Mouse (Mus musculus): ENCODE results near the gene Dus2. TPM values are rescaled to one million over a fixed set of nuclear protein-coding genes. Genes with fewer than 3 reads are reported as not detected.

The Dus2 gene
- polyA plus RNA-seq, 1 experiment from 2014 or later: 23.2 TPM

DNA sequence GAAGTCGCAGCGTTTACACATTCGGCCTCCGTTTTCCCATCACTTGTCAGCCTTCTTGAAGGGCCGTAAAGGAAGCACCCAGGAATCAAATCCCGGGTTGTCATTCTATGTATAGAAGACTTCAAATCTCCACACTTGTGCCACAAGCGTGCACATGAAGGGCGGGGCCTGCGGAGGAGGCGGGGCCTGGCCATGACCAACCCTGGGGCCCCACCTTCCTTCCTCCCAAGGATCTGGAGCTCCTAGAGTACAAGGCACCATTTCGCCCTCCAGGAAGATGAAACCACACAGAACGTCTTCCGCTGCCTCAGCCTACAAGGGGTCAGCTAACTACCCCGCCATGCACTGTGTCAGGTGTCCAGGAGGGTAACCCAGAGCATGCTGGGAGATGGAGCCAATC lies 30.0 kb upstream of the Dus2 start:
- ATAC-seq (ENCODE audit: low FRiP score, low TSS enrichment) (no peak), DNase-seq (no peak)
- 75% methylated on average over 14 of the region's 14 CpGs for WGBS

GRCm38 (mm10) chr8:105961536-105961935 lies 29.6 kb upstream of the Dus2 start:
- H3K27me3 ChIP-seq (ENCODE audit: control insufficient read depth, insufficient read depth, low read length): peaks cover 19% of the 10 kb centered on the region
- whole genome bisulfite sequencing: 88% methylated on average over 10 of the region's 10 CpGs
- H3K4me2 ChIP-seq (ENCODE audit: low read length): no peak overlapping the region

More for the DNA sequence above, 30.0 kb upstream of the Dus2 start:
- Histone ChIP-seq H3K4me2 (ENCODE audit: low read length) (no peak overlapping the region), H3K27ac (replicated peaks; ENCODE audit: low read depth, low read length) (no peak overlapping the region), H3K4me3 (replicated peaks; ENCODE audit: low read depth, low read length) (no peak overlapping the region), H3K27me3 (ENCODE audit: control insufficient read depth, insufficient read depth, low read length) (peaks cover 15% of the 10 kb centered on the region), H3K36me3 (ENCODE audit: control insufficient read depth, insufficient read depth, low read length) (no peaks in the 10 kb centered on the region), H3K4me1 (ENCODE audit: control insufficient read depth, insufficient read depth, low read length) (0 out of 2 replicates have a peak, but pooled peaks cover 5% of the 10 kb centered on the region), H3K9me3 (ENCODE audit: control insufficient read depth, low read length) (no peaks in the 10 kb centered on the region), H3K9ac (replicated peaks; ENCODE audit: low read length) (no peak overlapping the region)

GRCm38 (mm10) chr8:105964506-105965265 lies 26.5 kb upstream of the Dus2 start:
- no peaks in the 10 kb centered on the region for H3K9me3 ChIP-seq (ENCODE audit: control insufficient read depth, low read length)
- no peaks in the 10 kb centered on the region for H3K36me3 ChIP-seq (ENCODE audit: control insufficient read depth, insufficient read depth, low read length)
- 0 out of 2 replicates have a peak, but pooled peaks cover 5% of the 10 kb centered on the region for H3K4me1 ChIP-seq (ENCODE audit: control insufficient read depth, insufficient read depth, low read length)
- no peak for DNase-seq
- H3K9ac ChIP-seq (replicated peaks; ENCODE audit: low read length): no peak overlapping the region
- H3K4me3 ChIP-seq (replicated peaks; ENCODE audit: low read depth, low read length): peak overlapping the region; percentile 37
- no peak overlapping the region for H3K27ac ChIP-seq (replicated peaks; ENCODE audit: low read depth, low read length)
- H3K4me2 ChIP-seq (ENCODE audit: low read length): peak overlapping the region; percentile 54
- peaks cover 27% of the 10 kb centered on the region for H3K27me3 ChIP-seq (ENCODE audit: control insufficient read depth, insufficient read depth, low read length)
- no peak for ATAC-seq (ENCODE audit: low FRiP score, low TSS enrichment)
- WGBS: 78% methylated on average over 12 of the region's 12 CpGs

More at GRCm38 (mm10) chr8:105961536-105961935, 29.6 kb upstream of the Dus2 start:
- ATAC-seq (ENCODE audit: low FRiP score, low TSS enrichment): no peak
- no peak for DNase-seq
- Histone ChIP-seq H3K9me3 (ENCODE audit: control insufficient read depth, low read length) (no peaks in the 10 kb centered on the region), H3K36me3 (ENCODE audit: control insufficient read depth, insufficient read depth, low read length) (no peaks in the 10 kb centered on the region), H3K27ac (replicated peaks; ENCODE audit: low read depth, low read length) (no peak overlapping the region), H3K9ac (replicated peaks; ENCODE audit: low read length) (no peak overlapping the region), H3K4me3 (replicated peaks; ENCODE audit: low read depth, low read length) (no peak overlapping the region), H3K4me1 (ENCODE audit: control insufficient read depth, insufficient read depth, low read length) (0 out of 2 replicates have a peak, but pooled peaks cover 5% of the 10 kb centered on the region)

GRCm38 (mm10) chr8:105965266-105965904 lies 25.8 kb upstream of the Dus2 start:
- H3K9ac ChIP-seq (replicated peaks; ENCODE audit: low read length): peak overlapping the region; percentile 26; the same call in 1 of the 2 replicates
- DNase-seq (peak; percentile 17), ATAC-seq (ENCODE audit: low FRiP score, low TSS enrichment) (peak; percentile 50; the same call in 1 of the 2 replicates)
- H3K4me2 ChIP-seq (ENCODE audit: low read length): peak overlapping the region; percentile 54
- no peak overlapping the region for H3K27ac ChIP-seq (replicated peaks; ENCODE audit: low read depth, low read length)
- 0 out of 2 replicates have a peak, but pooled peaks cover 5% of the 10 kb centered on the region for H3K4me1 ChIP-seq (ENCODE audit: control insufficient read depth, insufficient read depth, low read length)
- no peaks in the 10 kb centered on the region for H3K36me3 ChIP-seq (ENCODE audit: control insufficient read depth, insufficient read depth, low read length)
- H3K9me3 ChIP-seq (ENCODE audit: control insufficient read depth, low read length): no peaks in the 10 kb centered on the region
- peaks cover 27% of the 10 kb centered on the region for H3K27me3 ChIP-seq (ENCODE audit: control insufficient read depth, insufficient read depth, low read length)
- 3% methylated on average over 38 of the region's 40 CpGs for WGBS
- H3K4me3 ChIP-seq (replicated peaks; ENCODE audit: low read depth, low read length): peak overlapping the region; percentile 37

DNA sequence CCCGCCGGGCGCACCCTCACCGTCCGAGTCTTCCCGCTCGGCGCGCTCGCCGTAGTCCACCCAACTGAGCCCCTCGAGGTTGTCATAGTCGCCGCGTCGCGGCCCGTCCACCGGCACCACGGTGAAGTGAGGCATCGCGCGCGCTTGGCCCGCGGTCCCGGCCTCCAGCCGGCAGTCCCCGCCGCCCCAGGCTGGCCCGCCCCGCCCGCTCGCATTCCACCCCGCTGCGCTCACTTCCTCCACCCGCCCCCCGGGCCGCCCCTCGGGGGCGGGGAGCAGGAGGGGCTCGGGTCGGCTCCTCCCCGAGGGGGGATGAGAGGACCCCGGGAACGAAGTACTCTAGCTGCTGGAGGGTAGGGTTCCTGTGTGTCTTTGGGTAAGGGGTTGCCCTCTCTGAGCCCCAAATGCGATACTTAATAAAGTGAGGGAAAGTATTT lies 25.2 kb upstream of the Dus2 start, which contains the start of gene Slc12a4:
Slc12a4 (minus strand) TSS at position 193 of the 437 bp plus-strand sequence.
- 0 out of 2 replicates have a peak, but pooled peaks cover 5% of the 10 kb centered on the region for H3K4me1 ChIP-seq (ENCODE audit: control insufficient read depth, insufficient read depth, low read length)
- ATAC-seq (ENCODE audit: low FRiP score, low TSS enrichment): peak; percentile 55
- peak within 1 kb of the TSS; percentile 26 for H3K9ac ChIP-seq (replicated peaks; ENCODE audit: low read length)
- H3K27me3 ChIP-seq (ENCODE audit: control insufficient read depth, insufficient read depth, low read length): peaks cover 27% of the 10 kb centered on the region
- 1% methylated on average over 47 of the region's 47 CpGs for WGBS
- H3K36me3 ChIP-seq (ENCODE audit: control insufficient read depth, insufficient read depth, low read length): no peaks in the 10 kb centered on the region
- H3K27ac ChIP-seq (replicated peaks; ENCODE audit: low read depth, low read length): no peak within 1 kb of the TSS
- peak; percentile 69 for DNase-seq
- H3K9me3 ChIP-seq (ENCODE audit: control insufficient read depth, low read length): no peaks in the 10 kb centered on the region
- peak within 1 kb of the TSS; percentile 54 for H3K4me2 ChIP-seq (ENCODE audit: low read length)
- H3K4me3 ChIP-seq (replicated peaks; ENCODE audit: low read depth, low read length): peak within 1 kb of the TSS; percentile 37

DNA sequence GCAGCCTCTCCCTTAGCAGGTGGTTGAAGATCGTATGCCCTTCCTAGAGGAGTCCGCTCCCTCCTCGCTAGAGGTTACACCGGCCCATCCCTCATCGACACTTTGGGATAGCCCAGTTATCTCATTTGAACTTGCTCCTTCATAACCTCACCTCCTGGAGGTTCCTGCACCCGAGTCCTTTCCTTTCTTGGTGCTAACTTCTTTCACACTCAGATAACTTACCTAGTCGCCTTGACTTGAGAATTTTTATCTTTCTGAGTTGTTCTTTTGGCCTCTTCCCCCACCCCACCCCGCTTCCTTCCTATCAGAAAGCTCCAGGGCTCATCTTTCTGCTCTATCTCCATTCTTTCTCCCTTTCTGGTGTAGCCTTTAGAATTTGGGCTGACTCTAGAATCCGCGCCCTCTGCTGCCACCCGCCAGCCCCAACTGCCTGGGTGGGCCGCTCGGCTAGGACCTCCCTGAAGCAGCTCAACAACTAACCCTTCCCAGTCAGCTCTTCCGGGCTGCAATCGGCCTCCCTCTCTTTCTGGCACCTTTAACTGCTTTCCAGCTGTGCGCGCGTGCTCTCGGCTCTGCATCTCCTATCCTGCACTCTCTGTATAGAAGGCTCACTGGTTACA lies 24.3 kb upstream of the Dus2 start:
- Histone ChIP-seq H3K9me3 (ENCODE audit: control insufficient read depth, low read length) (no peaks in the 10 kb centered on the region), H3K4me3 (replicated peaks; ENCODE audit: low read depth, low read length) (no peak overlapping the region), H3K4me2 (ENCODE audit: low read length) (peak overlapping the region; percentile 54; the same call in 1 of the 2 replicates), H3K9ac (replicated peaks; ENCODE audit: low read length) (no peak overlapping the region), H3K36me3 (ENCODE audit: control insufficient read depth, insufficient read depth, low read length) (no peaks in the 10 kb centered on the region), H3K4me1 (ENCODE audit: control insufficient read depth, insufficient read depth, low read length) (0 out of 2 replicates have a peak, but pooled peaks cover 5% of the 10 kb centered on the region), H3K27ac (replicated peaks; ENCODE audit: low read depth, low read length) (no peak overlapping the region), H3K27me3 (ENCODE audit: control insufficient read depth, insufficient read depth, low read length) (peaks cover 27% of the 10 kb centered on the region)
- peak; percentile 12 for DNase-seq
- 10% methylated on average over 19 of the region's 19 CpGs for WGBS
- ATAC-seq (ENCODE audit: low FRiP score, low TSS enrichment): no peak

GRCm38 (mm10) chr8:105969367-105969766 lies 21.8 kb upstream of the Dus2 start:
- no peaks in the 10 kb centered on the region for H3K36me3 ChIP-seq (ENCODE audit: control insufficient read depth, insufficient read depth, low read length)
- no peak overlapping the region for H3K4me3 ChIP-seq (replicated peaks; ENCODE audit: low read depth, low read length)
- H3K4me1 ChIP-seq (ENCODE audit: control insufficient read depth, insufficient read depth, low read length): 0 out of 2 replicates have a peak, but pooled peaks cover 5% of the 10 kb centered on the region
- WGBS: 54% methylated on average over 1 of the region's 1 CpGs
- no peak overlapping the region for H3K4me2 ChIP-seq (ENCODE audit: low read length)
- DNase-seq: no peak
- no peak overlapping the region for H3K27ac ChIP-seq (replicated peaks; ENCODE audit: low read depth, low read length)
- H3K27me3 ChIP-seq (ENCODE audit: control insufficient read depth, insufficient read depth, low read length): peaks cover 27% of the 10 kb centered on the region
- no peak overlapping the region for H3K9ac ChIP-seq (replicated peaks; ENCODE audit: low read length)
- no peak for ATAC-seq (ENCODE audit: low FRiP score, low TSS enrichment)
- H3K9me3 ChIP-seq (ENCODE audit: control insufficient read depth, low read length): no peaks in the 10 kb centered on the region

DNA sequence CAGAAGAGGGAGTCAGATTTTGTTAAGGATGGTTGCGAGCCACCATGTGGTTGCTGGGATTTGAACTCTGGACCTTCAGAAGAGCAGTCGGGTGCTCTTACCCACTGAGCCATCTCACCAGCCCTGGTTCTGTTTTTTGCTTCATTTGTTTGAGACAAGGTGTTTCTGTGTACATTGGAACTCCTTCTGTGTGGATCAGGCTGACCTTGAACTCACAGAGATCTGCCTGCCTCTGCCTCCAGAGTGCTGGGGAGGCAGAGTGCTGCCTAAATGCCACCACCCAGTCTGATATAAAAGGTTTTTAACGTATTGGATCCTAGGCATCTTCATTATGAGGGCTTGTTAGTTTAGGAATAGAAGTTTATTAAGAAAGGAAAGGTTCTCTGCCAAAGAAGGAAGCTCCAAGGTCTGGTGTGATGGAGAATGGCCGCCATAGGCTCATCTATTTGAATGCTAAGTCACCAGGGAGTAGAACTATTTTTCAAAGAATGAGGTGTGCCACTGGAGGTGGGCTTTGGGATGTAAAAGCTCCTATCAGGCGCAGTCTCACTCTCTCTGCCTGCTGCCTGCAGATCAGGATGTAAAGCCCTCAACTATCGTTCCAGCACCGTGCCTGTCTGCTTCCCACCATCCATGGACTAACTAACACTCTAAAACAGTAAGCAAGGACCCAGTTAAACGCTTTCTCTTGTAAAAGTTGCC lies 20.0 kb upstream of the Dus2 start:
- DNase-seq: no peak
- ATAC-seq (ENCODE audit: low FRiP score, low TSS enrichment): no peak
- WGBS: 73% methylated on average over 8 of the region's 8 CpGs
- no peaks in the 10 kb centered on the region for H3K9me3 ChIP-seq (ENCODE audit: control insufficient read depth, low read length)
- H3K4me1 ChIP-seq (ENCODE audit: control insufficient read depth, insufficient read depth, low read length): no peaks in the 10 kb centered on the region
- no peaks in the 10 kb centered on the region for H3K36me3 ChIP-seq (ENCODE audit: control insufficient read depth, insufficient read depth, low read length)
- no peak overlapping the region for H3K4me3 ChIP-seq (replicated peaks; ENCODE audit: low read depth, low read length)
- H3K27me3 ChIP-seq (ENCODE audit: control insufficient read depth, insufficient read depth, low read length): peaks cover 12% of the 10 kb centered on the region; the same call in 1 of the 2 replicates
- H3K27ac ChIP-seq (replicated peaks; ENCODE audit: low read depth, low read length): no peak overlapping the region
- no peak overlapping the region for H3K4me2 ChIP-seq (ENCODE audit: low read length)
- no peak overlapping the region for H3K9ac ChIP-seq (replicated peaks; ENCODE audit: low read length)

All from midbrain, embryonic 14.5 days (tissue).